In the genomic region with DNA sequence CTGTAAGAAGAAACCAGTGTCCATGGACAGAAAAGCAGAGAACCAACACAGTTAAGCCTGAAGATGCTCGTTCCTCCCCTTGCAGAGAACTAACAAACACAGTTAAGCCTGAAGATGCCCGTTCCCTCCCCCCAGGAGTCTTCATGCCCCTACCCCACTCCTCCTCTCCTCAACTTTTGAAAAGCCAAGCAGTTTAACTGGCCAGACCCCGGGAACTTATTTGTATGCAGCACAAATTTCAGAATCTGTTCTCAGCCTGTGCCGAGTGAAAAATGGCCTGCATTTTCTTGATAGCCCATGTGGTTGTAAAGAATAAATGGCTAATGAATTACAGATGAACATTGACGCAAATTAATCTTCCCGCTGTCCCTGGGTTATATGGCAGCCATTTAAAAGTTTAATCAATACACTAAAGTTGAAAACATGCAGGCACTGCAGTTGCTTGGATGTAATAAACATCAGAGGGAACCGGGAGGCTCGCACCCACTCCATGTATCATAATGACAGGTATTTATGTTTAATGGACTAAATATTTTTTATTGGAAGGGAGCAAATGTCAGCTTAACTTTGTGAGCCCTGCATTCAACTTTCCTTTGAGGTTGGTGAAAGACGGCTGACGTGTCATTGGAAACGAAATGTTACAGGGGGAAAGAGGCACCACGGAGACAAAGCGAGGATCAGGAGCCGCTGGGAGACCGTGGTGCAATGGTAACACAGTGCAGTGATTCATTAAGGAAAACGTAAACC, we compare ENCODE assay signal across 10 mouse cellular contexts.
DNase-seq lines count a peak whose midpoint lies in the region; ATAC-seq and TF ChIP-seq lines count a peak whose summit lies in the region.
"Had no signal": no experiment of that assay in that cellular context is flagged by ENCODE, and none has a peak within 500 bp of the region (broad histone marks: within the 10 kb centered on the region; RNA-seq: fewer than 3 reads in every experiment).

No protein-coding gene starts in this region.

- H3K4me1 ChIP-seq in forebrain, embryonic 16.5 days (replicated peaks; ENCODE audit: control insufficient read depth, insufficient read depth, low read length): peaks cover 17% of the 10 kb centered on the region
- H3K4me1 ChIP-seq in limb, embryonic 14.5 days (ENCODE audit: control insufficient read depth, insufficient read depth, low read length): peaks cover 16% of the 10 kb centered on the region
- H3K4me1 ChIP-seq in stomach, postnatal 0 days (replicated peaks; ENCODE audit: control insufficient read depth, insufficient read depth): no peaks in the 10 kb centered on the region; the same call in 1 of the 2 replicates
- H3K4me1 ChIP-seq: heart, embryonic 15.5 days had no signal

- H3K4me3 ChIP-seq in forebrain, embryonic 16.5 days (replicated peaks; ENCODE audit: low read length): no peak overlapping the region
- no peak overlapping the region for H3K4me3 ChIP-seq in limb, embryonic 14.5 days (replicated peaks; ENCODE audit: low read length)
- H3K4me3 ChIP-seq in stomach, postnatal 0 days (ENCODE audit: low read depth, low read length): no peak overlapping the region
- H3K4me3 ChIP-seq: erythroblast, embryonic 14.5 days; heart, embryonic 15.5 days had no signal

- H3K27me3 ChIP-seq in forebrain, embryonic 16.5 days (replicated peaks; ENCODE audit: control insufficient read depth, insufficient read depth, low read length): no peaks in the 10 kb centered on the region
- H3K27me3 ChIP-seq in limb, embryonic 14.5 days (ENCODE audit: control insufficient read depth, insufficient read depth, low read length): no peaks in the 10 kb centered on the region
- H3K27me3 ChIP-seq in stomach, postnatal 0 days (ENCODE audit: control insufficient read depth, insufficient read depth, low read length): no peaks in the 10 kb centered on the region
- H3K27me3 ChIP-seq: heart, embryonic 15.5 days had no signal

- H3K27ac ChIP-seq in forebrain, embryonic 16.5 days (ENCODE audit: low read length): no peak overlapping the region
- H3K27ac ChIP-seq in limb, embryonic 14.5 days (replicated peaks; ENCODE audit: low read depth, low read length): peak overlapping the region; percentile 49
- no peak overlapping the region for H3K27ac ChIP-seq in stomach, postnatal 0 days (replicated peaks)

- H3K4me2 ChIP-seq in forebrain, embryonic 16.5 days (ENCODE audit: low read length): peak overlapping the region; percentile 33
- peak overlapping the region; percentile 20; the same call in 1 of the 2 replicates for H3K4me2 ChIP-seq in limb, embryonic 14.5 days (replicated peaks; ENCODE audit: low read depth, low read length, severe bottlenecking)
- no peak overlapping the region for H3K4me2 ChIP-seq in stomach, postnatal 0 days (replicated peaks; ENCODE audit: low read depth)
- H3K4me2 ChIP-seq: heart, embryonic 15.5 days had no signal

- TF ChIP-seq EP300 in stomach, postnatal 0 days (optimal IDR thresholded peaks at IDR 0.05): peak; percentile 60

- no peak for TF ChIP-seq CTCF in stomach, postnatal 0 days (IDR thresholded peaks at IDR 0.05; ENCODE audit: low read depth)

- no peaks in the 10 kb centered on the region for H3K9me3 ChIP-seq in forebrain, embryonic 16.5 days (ENCODE audit: control insufficient read depth, low read length)
- H3K9me3 ChIP-seq in limb, embryonic 14.5 days (ENCODE audit: control insufficient read depth, low read length): no peaks in the 10 kb centered on the region
- no peaks in the 10 kb centered on the region for H3K9me3 ChIP-seq in stomach, postnatal 0 days (ENCODE audit: control insufficient read depth, low read length)
- H3K9me3 ChIP-seq: heart, embryonic 15.5 days had no signal

- no peak for TF ChIP-seq POLR2A in limb, embryonic 14.5 days (IDR thresholded peaks at IDR 0.05; ENCODE audit: borderline replicate concordance, extremely low read depth, insufficient read depth, insufficient read length)

- no peak overlapping the region for H3K9ac ChIP-seq in forebrain, embryonic 16.5 days (replicated peaks; ENCODE audit: low read depth, low read length)
- no peak overlapping the region for H3K9ac ChIP-seq in limb, embryonic 14.5 days (ENCODE audit: low read depth, low read length, severe bottlenecking)
- no peak overlapping the region for H3K9ac ChIP-seq in stomach, postnatal 0 days (ENCODE audit: low read length)
- H3K9ac ChIP-seq: heart, embryonic 15.5 days had no signal

- WGBS in forebrain, embryonic 16.5 days: 16% methylated on average over 16 of the region's 16 CpGs
- WGBS in limb, embryonic 14.5 days: 15% methylated on average over 16 of the region's 16 CpGs
- 25% methylated on average over 16 of the region's 16 CpGs for WGBS in stomach, postnatal 0 days

- no peaks in the 10 kb centered on the region for H3K36me3 ChIP-seq in forebrain, embryonic 16.5 days (ENCODE audit: control insufficient read depth, insufficient read depth)
- no peaks in the 10 kb centered on the region for H3K36me3 ChIP-seq in limb, embryonic 14.5 days (ENCODE audit: control insufficient read depth, insufficient read depth, low read length)
- no peaks in the 10 kb centered on the region for H3K36me3 ChIP-seq in stomach, postnatal 0 days (ENCODE audit: control insufficient read depth, insufficient read depth, low read length)
- H3K36me3 ChIP-seq: heart, embryonic 15.5 days had no signal

- ATAC-seq in forebrain, embryonic 16.5 days: peak; percentile 57; the same call in 1 of the 2 replicates
- peak; percentile 50 for ATAC-seq in limb, embryonic 14.5 days (ENCODE audit: low FRiP score, low read depth)
- peak; percentile 35; the same call in 1 of the 2 replicates for ATAC-seq in stomach, postnatal 0 days (ENCODE audit: low FRiP score, low TSS enrichment)

- DNase-seq in ovary, postnatal 14 days (ENCODE audit: low spot score): peak; percentile 13
- no peak for DNase-seq in ovary, postnatal 36 days (ENCODE audit: low spot score)
- peak; percentile 62 for DNase-seq in limb, embryonic 14.5 days (ENCODE audit: low spot score)
- DNase-seq in stomach, postnatal 0 days (ENCODE audit: low spot score): no peak
- no peak for DNase-seq in right cerebral cortex, postnatal 25 days
- DNase-seq in right cerebral cortex, postnatal 10 days (ENCODE audit: low spot score in 2 of 2): no peak
- DNase-seq in frontal cortex, postnatal 14 days (ENCODE audit: low spot score in 2 of 2): no peak

Comparison
In these comparisons a context has a peak if more than half of its experiments do, and no peak if none do; other contexts are left out.
1. DNase-seq: peak in ovary, postnatal 14 days (single experiment) and limb, embryonic 14.5 days (single experiment); none in ovary, postnatal 36 days (single experiment), stomach, postnatal 0 days (single experiment), right cerebral cortex, postnatal 25 days (single experiment), right cerebral cortex, postnatal 10 days (0 of 2) and frontal cortex, postnatal 14 days (0 of 2).
2. Peak in every context shown above with its lines, with median percentiles within 50 percentile points of each other: ATAC-seq.